In the genomic region with DNA sequence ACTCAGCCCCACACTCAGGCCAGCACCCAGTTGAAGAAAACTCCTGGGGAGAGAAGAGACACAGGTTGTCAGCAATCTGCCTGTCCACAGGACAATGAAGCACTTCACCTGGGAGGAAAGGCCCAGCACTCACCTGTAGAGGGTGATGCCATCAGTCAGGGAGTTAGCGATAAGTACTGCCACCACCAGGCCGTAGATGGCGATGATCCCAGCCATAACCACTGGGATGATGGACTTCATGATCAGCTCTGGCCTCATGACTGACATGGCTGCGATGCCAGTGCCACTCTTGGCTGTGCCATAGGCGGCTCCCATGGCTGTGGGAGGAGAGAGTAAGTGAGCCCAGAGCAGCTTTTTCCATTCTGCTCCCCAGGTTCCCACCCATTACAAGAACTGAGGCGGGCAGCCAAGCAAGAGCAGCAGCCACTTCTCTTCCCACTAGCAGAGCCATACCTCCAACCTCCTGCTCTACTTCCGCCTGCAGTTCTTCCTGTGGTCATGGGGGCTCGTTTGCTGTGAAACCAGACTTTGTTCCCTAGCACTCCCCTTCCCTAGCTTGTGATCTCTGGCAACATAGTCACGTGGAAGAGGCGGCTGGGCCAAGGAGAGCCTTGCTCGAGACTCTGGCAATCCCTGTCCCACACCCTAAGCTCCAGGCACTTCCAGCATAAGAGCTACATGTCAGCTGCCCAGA, we compare ENCODE assay signal across 10 mouse cellular contexts. TPM values are rescaled to one million over a fixed set of nuclear protein-coding genes. Genes with fewer than 3 reads are reported as not detected.
DNase-seq lines count a peak whose midpoint lies in the region; ATAC-seq and TF ChIP-seq lines count a peak whose summit lies in the region.
"Had no signal": no experiment of that assay in that cellular context is flagged by ENCODE, and none has a peak within 500 bp of the region (broad histone marks: within the 10 kb centered on the region; RNA-seq: fewer than 3 reads in every experiment).

No protein-coding gene starts in this region.

- H3K27me3 ChIP-seq in lung, embryonic 14.5 days (ENCODE audit: insufficient read depth, low read length), result no peaks in the 10 kb centered on the region

- no peak for DNase-seq in gastrocnemius, adult 2 months
- DNase-seq in gastrocnemius, postnatal 25 days, result no peak
- DNase-seq in lung, embryonic 14.5 days, result no peak
- DNase-seq in lung, postnatal 14 days, result no peak
- peak; percentile 33 to 49 for DNase-seq in kidney, postnatal 4 days
- peak; percentile 87 for DNase-seq in yolk sac, embryonic 10.5 days (ENCODE audit: low spot score)
- DNase-seq in embryo, embryonic 10.5 days (ENCODE audit: low spot score), result no peak
- no peak for DNase-seq in urinary bladder, postnatal 36 days (ENCODE audit: low spot score in 2 of 2)
- DNase-seq: cerebellum, adult 11 months had no signal

- no peak for ATAC-seq in lung, embryonic 14.5 days (ENCODE audit: insufficient read depth)

- peaks cover 9% of the 10 kb centered on the region; the same call in 1 of the 2 replicates for H3K4me1 ChIP-seq in lung, embryonic 14.5 days (ENCODE audit: insufficient read depth)

- peak overlapping the region; percentile 43 for H3K27ac ChIP-seq in gastrocnemius, adult 2 months
- no peak overlapping the region; the same call in 1 of the 2 replicates for H3K27ac ChIP-seq in lung, embryonic 14.5 days (ENCODE audit: low read depth)
- H3K27ac ChIP-seq: heart, adult 2 months had no signal

- 85% methylated on average over 11 of the region's 11 CpGs for WGBS in lung, embryonic 14.5 days

- no peak overlapping the region for H3K9ac ChIP-seq in lung, embryonic 14.5 days

- H3K4me2 ChIP-seq in lung, embryonic 14.5 days, result no peak overlapping the region

- no peaks in the 10 kb centered on the region for H3K9me3 ChIP-seq in lung, embryonic 14.5 days (ENCODE audit: low read depth, low read length)

- peaks cover 28% of the 10 kb centered on the region for H3K36me3 ChIP-seq in lung, embryonic 14.5 days (ENCODE audit: insufficient read depth)

- TF ChIP-seq CTCF in gastrocnemius, adult 2 months (IDR thresholded peaks at IDR 0.05), result no peak
- peak; percentile 21; the same call in 1 of the 2 replicates for TF ChIP-seq CTCF in lung, embryonic 14.5 days (IDR thresholded peaks at IDR 0.05; ENCODE audit: low read depth)

- no peak overlapping the region for H3K4me3 ChIP-seq in gastrocnemius, adult 2 months
- H3K4me3 ChIP-seq in lung, embryonic 14.5 days (ENCODE audit: low read depth, low read length), result no peak overlapping the region
- H3K4me3 ChIP-seq: heart, adult 2 months had no signal

- intact Hi-C loops in gastrocnemius, adult 2 months (cut with DNase I), result no loop called here

RNA-seq across cellular contexts. Expression of a gene that starts 1.1 kb away (rescaled TPM):
- 1 to 10 TPM; 8.4 to 8.8 TPM for total RNA-seq in gastrocnemius, adult 2 months (2021)
- 1 to 10 TPM; 8.7 to 9.8 TPM for total RNA-seq in gastrocnemius, postnatal 25 days (2021)
- polyA plus RNA-seq in lung, embryonic 14.5 days (2014; fragmentation: Nextera tagmentation; extraction: Ambion mirVana), result 23.6 and 33.3 TPM in 2 replicates

RNA-seq across cellular contexts. Expression of a gene that starts 4.8 kb away (rescaled TPM):
- 100 to 1,000 TPM; 147 to 152 TPM for total RNA-seq in gastrocnemius, adult 2 months (2021)
- total RNA-seq in gastrocnemius, postnatal 25 days (2021), result 100 to 1,000 TPM; 145 to 159 TPM
- polyA plus RNA-seq in lung, embryonic 14.5 days (2014; fragmentation: Nextera tagmentation; extraction: Ambion mirVana), result 450 and 473 TPM in 2 replicates

RNA-seq across cellular contexts. Expression of a gene that starts 14.0 kb away (rescaled TPM):
- 10 to 100 TPM; 35.1 to 39.7 TPM for total RNA-seq in gastrocnemius, adult 2 months (2021)
- 10 to 100 TPM; 35.2 to 38.6 TPM for total RNA-seq in gastrocnemius, postnatal 25 days (2021)
- 34.9 and 37.3 TPM in 2 replicates for polyA plus RNA-seq in lung, embryonic 14.5 days (2014; fragmentation: Nextera tagmentation; extraction: Ambion mirVana)

RNA-seq across cellular contexts. Expression of a gene that starts 40.6 kb away (rescaled TPM):
- total RNA-seq in gastrocnemius, adult 2 months (2021), result 1 to 10 TPM; 4.0 to 7.1 TPM
- 1 to 10 TPM; 4.1 to 4.6 TPM for total RNA-seq in gastrocnemius, postnatal 25 days (2021)
- 6.4 and 7.0 TPM in 2 replicates for polyA plus RNA-seq in lung, embryonic 14.5 days (2014; fragmentation: Nextera tagmentation; extraction: Ambion mirVana)

RNA-seq across cellular contexts. Expression of a gene that starts 44.6 kb away (rescaled TPM):
- under 1 TPM; 0.31 to 0.39 TPM for total RNA-seq in gastrocnemius, adult 2 months (2021)
- total RNA-seq in gastrocnemius, postnatal 25 days (2021), result under 1 TPM; 0.35 to 0.56 TPM
- polyA plus RNA-seq in lung, embryonic 14.5 days (2014; fragmentation: Nextera tagmentation; extraction: Ambion mirVana), result 8.2 and 10.3 TPM in 2 replicates

Comparison
In these comparisons a context has a peak if more than half of its experiments do, and no peak if none do; other contexts are left out.
1. DNase-seq: peak in kidney, postnatal 4 days (2 of 2) and yolk sac, embryonic 10.5 days (single experiment); none in gastrocnemius, adult 2 months (single experiment), gastrocnemius, postnatal 25 days (single experiment), lung, embryonic 14.5 days (single experiment), lung, postnatal 14 days (single experiment), embryo, embryonic 10.5 days (single experiment) and urinary bladder, postnatal 36 days (0 of 2).